Mouse (Mus musculus) bone marrow macrophage, adult 2 months (primary cell): ENCODE data around the gene Olfml2b.

Experiments used
- CTCF ChIP-seq: IDR thresholded peaks from 2 replicates; pipeline ENCODE4 v1.5.1; 2012; ENCODE audit warnings: low read depth, mild to moderate bottlenecking, low read length, moderate library complexity
- POLR2A ChIP-seq: IDR thresholded peaks from 2 replicates; pipeline ENCODE4 v1.6.1; 2012; ENCODE audit warnings: mild to moderate bottlenecking, low read depth, low read length, borderline replicate concordance

GRCm38 (mm10) chr1:170611631-170612030 lies 32.7 kb upstream of the Olfml2b start:
- TF ChIP-seq POLR2A, result no peak
- TF ChIP-seq CTCF, result no peak
